Mouse (Mus musculus): ENCODE measurements around the gene Tbc1d2b. TPM values are rescaled to one million over a fixed set of nuclear protein-coding genes. Genes with fewer than 3 reads are reported as not detected.

The Tbc1d2b gene
- polyA plus RNA-seq, 1 experiment from 2014 or later, result 6.5 TPM

DNA sequence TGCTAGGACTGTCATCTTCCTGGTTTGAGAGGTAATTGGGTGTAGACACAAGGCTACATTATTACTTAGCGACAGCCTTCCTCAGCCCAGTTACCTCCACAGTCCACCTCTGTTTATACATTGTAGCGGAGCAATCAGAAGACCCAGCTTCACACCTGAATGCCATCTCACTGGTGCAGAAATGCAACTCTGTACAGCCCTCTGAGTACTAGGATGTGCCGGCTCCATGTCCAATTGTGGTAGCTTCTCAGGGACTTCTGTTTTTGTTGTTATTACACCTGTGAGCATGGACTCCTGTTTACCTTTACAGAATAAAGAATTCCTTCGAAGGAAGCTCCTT is 7.3 kb downstream of the Tbc1d2b start:
- Histone ChIP-seq H3K9me3 (replicated peaks) (no peaks in the 10 kb centered on the region), H3K9ac (0 out of 2 replicates have a peak overlapping the region, but pooled peaks have one; percentile 18), H3K27ac (peak overlapping the region; percentile 84), H3K4me1 (replicated peaks) (peaks cover 99% of the 10 kb centered on the region), H3K36me3 (peaks cover 54% of the 10 kb centered on the region), H3K4me3 (replicated peaks) (no peak overlapping the region), H3K4me2 (no peak overlapping the region), H3K27me3 (no peaks in the 10 kb centered on the region)
- DNase-seq, result no peak
- ATAC-seq (ENCODE audit: low read depth), result no peak
- WGBS (ENCODE audit: insufficient replicate concordance), result 87% methylated on average over 4 of the region's 4 CpGs

DNA sequence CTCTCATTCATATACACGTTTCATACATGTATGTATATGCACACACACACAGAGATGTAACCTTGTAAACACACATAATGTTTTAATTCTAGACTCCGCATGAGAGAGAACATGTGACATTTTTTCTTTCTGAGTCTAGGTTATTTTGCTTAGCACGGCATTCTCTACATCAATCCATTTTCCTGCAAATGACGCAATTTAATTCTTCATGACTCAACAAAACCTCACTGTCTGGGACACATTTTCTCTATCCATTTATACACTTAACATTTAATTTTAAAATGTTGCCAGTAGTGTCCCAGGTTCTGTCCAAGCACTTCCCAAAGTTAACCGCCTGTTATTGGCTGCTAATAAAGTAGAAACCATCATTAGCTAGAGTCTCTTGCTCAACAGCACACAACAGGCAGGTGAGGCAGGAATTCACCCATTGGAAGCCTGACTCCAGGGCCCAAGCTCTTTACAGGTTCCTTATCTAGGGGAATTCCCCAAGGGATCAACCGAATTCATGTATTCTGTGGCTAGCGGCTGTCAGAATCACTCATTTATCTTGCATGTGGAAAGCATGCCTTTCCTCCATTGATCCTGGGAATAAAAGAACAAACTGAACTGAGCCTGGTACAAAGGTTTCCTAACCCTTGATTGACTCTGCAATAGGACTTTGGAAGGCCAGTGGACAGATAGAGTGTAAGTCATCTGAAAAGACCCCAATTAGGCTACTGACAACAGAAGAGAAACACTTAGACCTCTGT is 7.8 kb downstream of the Tbc1d2b start:
- H3K36me3 ChIP-seq, result peaks cover 52% of the 10 kb centered on the region
- H3K9ac ChIP-seq, result 0 out of 2 replicates have a peak overlapping the region, but pooled peaks have one; percentile 18
- ATAC-seq (ENCODE audit: low read depth) (no peak), DNase-seq (no peak)
- H3K4me3 ChIP-seq (replicated peaks), result no peak overlapping the region
- H3K4me2 ChIP-seq, result peak overlapping the region; percentile 66
- H3K4me1 ChIP-seq (replicated peaks), result peaks cover 99% of the 10 kb centered on the region
- no peaks in the 10 kb centered on the region for H3K9me3 ChIP-seq (replicated peaks)
- H3K27me3 ChIP-seq, result no peaks in the 10 kb centered on the region
- peak overlapping the region; percentile 84 for H3K27ac ChIP-seq
- WGBS (ENCODE audit: insufficient replicate concordance), result 68% methylated on average over 7 of the region's 7 CpGs

DNA sequence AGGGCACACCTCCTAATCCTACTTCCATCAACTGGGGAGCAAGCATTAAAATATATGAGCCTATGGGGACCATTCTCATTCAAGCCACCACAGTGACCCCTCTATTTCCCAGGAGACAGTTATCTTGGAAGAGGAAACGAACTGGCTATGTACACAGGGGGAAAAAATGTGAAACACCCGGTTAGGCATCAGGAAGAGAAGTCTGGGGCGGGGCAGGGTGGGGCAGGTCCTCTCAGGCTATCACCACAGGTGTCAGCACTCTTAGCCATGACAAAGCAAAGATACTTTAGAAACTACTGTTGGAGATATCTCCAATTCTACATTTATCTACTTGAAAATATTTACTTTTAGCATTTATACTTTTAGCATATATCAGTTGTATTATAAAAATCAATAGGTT is 8.5 kb downstream of the Tbc1d2b start:
- H3K9ac ChIP-seq, result peak overlapping the region; percentile 61
- DNase-seq (no peak), ATAC-seq (ENCODE audit: low read depth) (peak; percentile 78)
- peaks cover 45% of the 10 kb centered on the region for H3K36me3 ChIP-seq
- peak overlapping the region; percentile 66 for H3K4me2 ChIP-seq
- peak overlapping the region; percentile 33 for H3K4me3 ChIP-seq (replicated peaks)
- H3K27ac ChIP-seq, result peak overlapping the region; percentile 90
- WGBS (ENCODE audit: insufficient replicate concordance), result 15% methylated on average over 3 of the region's 3 CpGs
- no peaks in the 10 kb centered on the region for H3K9me3 ChIP-seq (replicated peaks)
- no peaks in the 10 kb centered on the region for H3K27me3 ChIP-seq
- peaks cover 99% of the 10 kb centered on the region for H3K4me1 ChIP-seq (replicated peaks)

DNA sequence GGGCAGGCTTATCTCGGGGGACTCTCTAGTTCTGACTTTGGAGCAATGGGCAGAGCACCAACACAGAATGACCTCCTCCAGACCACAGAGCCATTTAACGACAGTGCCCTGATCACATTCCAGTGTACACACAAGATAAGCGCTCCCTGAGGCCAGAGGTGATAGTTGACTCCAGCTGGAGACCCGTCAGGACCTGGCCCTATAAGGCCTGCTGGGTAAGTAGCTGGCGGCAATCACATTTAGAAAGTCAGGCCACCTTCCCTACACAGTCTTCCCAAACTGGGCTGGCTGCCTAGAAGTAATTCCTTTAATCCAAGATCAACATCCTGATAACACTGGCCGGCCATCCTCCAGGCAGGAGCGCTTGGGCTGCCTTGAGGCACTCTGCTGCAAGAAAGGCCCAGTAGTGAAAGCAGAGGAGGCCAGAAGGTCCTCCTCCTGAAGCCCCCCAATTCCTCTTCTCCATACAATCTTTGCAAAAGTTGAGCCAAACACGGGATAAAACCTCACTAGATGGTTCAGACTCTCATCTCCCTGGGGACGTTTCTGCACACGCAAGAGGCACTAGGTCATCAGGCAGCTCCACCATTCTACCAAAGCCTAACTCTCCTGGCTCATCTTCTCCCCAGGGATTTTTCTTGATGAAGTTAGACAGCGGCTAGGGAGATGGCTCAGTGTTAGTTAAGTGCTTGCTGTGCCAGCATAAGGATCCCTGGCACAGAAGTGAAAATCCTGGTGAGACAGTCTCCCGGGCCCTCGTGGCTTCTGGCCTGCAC is 9.8 kb downstream of the Tbc1d2b start:
- Histone ChIP-seq H3K36me3 (peaks cover 41% of the 10 kb centered on the region), H3K27ac (peak overlapping the region; percentile 90), H3K4me2 (peak overlapping the region; percentile 66), H3K9ac (peak overlapping the region; percentile 70), H3K27me3 (no peaks in the 10 kb centered on the region), H3K4me1 (replicated peaks) (peaks cover 99% of the 10 kb centered on the region), H3K4me3 (replicated peaks) (no peak overlapping the region), H3K9me3 (replicated peaks) (no peaks in the 10 kb centered on the region)
- WGBS (ENCODE audit: insufficient replicate concordance), result 48% methylated on average over 13 of the region's 13 CpGs
- ATAC-seq (ENCODE audit: low read depth) (peak; percentile 83), DNase-seq (peak; percentile 53)

DNA sequence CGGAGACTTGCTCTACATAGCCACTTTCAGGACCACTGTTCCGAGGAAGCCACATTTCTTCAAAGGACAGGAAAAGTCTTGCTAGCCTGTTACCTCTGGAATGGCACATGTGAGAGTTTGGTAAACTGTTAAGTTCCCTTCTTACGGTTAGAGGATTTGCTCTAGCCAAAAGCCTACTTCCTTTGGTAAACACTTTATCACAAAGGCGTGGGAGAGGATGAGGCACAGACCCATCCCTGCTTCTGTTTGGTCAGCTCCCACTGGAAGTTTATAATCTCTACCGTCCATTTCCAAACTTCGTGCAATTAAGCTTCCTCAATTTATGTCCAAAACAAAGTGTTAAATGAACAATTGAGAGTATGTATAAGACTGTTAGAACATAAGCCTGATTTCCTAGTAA is 10.5 kb downstream of the Tbc1d2b start:
- Histone ChIP-seq H3K27ac (peak overlapping the region; percentile 90), H3K27me3 (no peaks in the 10 kb centered on the region), H3K4me3 (replicated peaks) (no peak overlapping the region), H3K9ac (peak overlapping the region; percentile 70), H3K4me2 (peak overlapping the region; percentile 66), H3K36me3 (peaks cover 35% of the 10 kb centered on the region), H3K4me1 (replicated peaks) (peaks cover 95% of the 10 kb centered on the region), H3K9me3 (replicated peaks) (no peaks in the 10 kb centered on the region)
- no peak for ATAC-seq (ENCODE audit: low read depth)
- DNase-seq, result no peak
- 45% methylated on average over 6 of the region's 6 CpGs for WGBS (ENCODE audit: insufficient replicate concordance)

DNA sequence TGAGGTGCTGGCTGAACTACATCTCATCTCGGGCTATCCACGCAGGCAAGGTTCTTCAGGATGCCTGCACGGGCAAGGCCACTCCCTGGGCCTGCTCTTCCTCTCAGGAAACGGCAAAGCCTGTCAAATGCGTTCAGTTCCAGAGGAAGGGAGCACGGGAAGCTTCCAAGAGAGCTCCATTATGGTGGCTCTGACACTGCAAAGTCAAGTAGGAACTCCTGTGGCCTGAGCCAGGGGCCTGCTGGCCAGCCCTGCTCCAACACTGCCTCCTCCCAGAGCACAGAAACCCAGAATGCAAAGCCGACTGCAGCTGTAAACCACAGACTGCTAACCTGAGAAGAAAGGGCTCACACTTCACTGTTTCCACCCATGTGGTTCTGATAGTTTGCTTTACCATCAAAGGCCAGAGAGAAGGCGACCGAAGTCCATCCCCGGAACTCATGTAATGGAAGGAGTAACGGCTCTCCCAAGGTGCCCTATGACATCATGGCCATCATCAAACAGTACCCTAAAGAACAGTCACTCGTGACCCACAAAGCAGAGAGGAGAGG is 11.1 kb downstream of the Tbc1d2b start:
- no peak for ATAC-seq (ENCODE audit: low read depth)
- Histone ChIP-seq H3K27me3 (no peaks in the 10 kb centered on the region), H3K4me2 (no peak overlapping the region), H3K4me3 (replicated peaks) (no peak overlapping the region), H3K36me3 (peaks cover 29% of the 10 kb centered on the region), H3K9ac (peak overlapping the region; percentile 70), H3K9me3 (replicated peaks) (no peaks in the 10 kb centered on the region), H3K27ac (peak overlapping the region; percentile 90), H3K4me1 (replicated peaks) (peaks cover 92% of the 10 kb centered on the region)
- DNase-seq, result no peak
- 67% methylated on average over 12 of the region's 12 CpGs for WGBS (ENCODE audit: insufficient replicate concordance)

DNA sequence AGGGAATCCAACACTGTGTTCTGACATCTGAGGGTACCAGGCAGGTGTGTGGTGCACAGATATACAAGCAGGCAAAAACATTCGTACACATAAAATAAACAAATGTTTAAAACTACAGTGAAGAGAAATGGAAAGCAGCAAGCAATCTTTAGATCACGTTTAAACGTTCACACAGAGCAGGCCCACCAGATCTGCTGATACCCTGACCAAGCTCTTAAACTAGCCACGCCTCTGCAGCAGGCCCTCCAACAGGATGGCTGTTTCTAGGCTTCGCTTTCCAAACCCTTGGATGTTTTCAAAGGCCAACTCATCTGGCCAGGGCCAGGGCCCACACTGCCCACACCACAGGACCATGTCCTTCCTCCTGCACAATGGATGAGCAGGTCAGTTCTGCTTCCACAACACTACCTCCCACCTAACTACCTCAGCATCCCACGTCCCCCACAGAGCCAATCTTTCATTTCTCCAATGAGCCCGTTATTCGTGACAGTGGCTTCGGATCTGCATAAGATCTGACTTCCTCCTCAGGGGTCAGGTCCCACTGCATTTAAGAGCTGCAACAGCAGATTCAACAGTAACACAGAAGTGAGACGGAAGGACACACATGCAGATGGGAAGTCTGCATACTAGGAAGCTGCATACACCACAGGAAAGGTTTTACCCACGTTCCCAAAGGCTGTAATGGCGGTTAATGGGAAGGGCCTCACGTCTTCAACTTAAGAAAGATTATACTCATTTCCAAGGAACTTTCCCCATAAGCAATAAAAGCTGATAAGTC is 12.7 kb downstream of the Tbc1d2b start:
- WGBS (ENCODE audit: insufficient replicate concordance), result 48% methylated on average over 13 of the region's 13 CpGs
- Histone ChIP-seq H3K4me2 (peak overlapping the region; percentile 32), H3K9ac (peak overlapping the region; percentile 58), H3K4me1 (replicated peaks) (peaks cover 85% of the 10 kb centered on the region), H3K27me3 (no peaks in the 10 kb centered on the region), H3K36me3 (peaks cover 28% of the 10 kb centered on the region), H3K27ac (peak overlapping the region; percentile 90), H3K9me3 (replicated peaks) (no peaks in the 10 kb centered on the region), H3K4me3 (replicated peaks) (no peak overlapping the region)
- DNase-seq, result no peak
- ATAC-seq (ENCODE audit: low read depth), result peak; percentile 19; the same call in 1 of the 2 replicates

DNA sequence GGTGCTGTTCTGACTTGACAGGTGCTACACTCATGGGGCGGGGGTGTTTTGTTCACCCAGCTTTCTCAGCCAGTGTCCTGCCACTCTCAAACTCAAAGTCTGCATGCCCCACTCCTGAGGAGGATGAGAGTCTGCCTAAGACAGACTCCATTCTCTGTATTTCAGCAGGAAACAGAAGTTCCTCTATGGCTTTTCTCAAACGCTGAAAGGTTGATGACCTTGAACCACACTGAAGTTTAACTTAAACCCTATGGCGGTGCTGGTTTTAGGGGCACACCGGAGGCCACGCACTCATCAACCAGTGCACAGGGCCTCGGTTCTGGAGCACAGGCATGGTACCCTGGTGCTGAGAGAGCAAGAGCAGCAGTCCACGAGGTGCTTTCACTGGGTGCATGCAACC is 13.4 kb downstream of the Tbc1d2b start:
- ATAC-seq (ENCODE audit: low read depth), result no peak
- peaks cover 86% of the 10 kb centered on the region for H3K4me1 ChIP-seq (replicated peaks)
- 49% methylated on average over 7 of the region's 7 CpGs for WGBS (ENCODE audit: insufficient replicate concordance)
- H3K4me2 ChIP-seq, result peak overlapping the region; percentile 32; the same call in 1 of the 2 replicates
- H3K27me3 ChIP-seq, result no peaks in the 10 kb centered on the region
- peak overlapping the region; percentile 58 for H3K9ac ChIP-seq
- H3K9me3 ChIP-seq (replicated peaks), result no peaks in the 10 kb centered on the region
- DNase-seq, result no peak
- H3K36me3 ChIP-seq, result peaks cover 29% of the 10 kb centered on the region
- H3K4me3 ChIP-seq (replicated peaks), result no peak overlapping the region
- peak overlapping the region; percentile 90 for H3K27ac ChIP-seq

DNA sequence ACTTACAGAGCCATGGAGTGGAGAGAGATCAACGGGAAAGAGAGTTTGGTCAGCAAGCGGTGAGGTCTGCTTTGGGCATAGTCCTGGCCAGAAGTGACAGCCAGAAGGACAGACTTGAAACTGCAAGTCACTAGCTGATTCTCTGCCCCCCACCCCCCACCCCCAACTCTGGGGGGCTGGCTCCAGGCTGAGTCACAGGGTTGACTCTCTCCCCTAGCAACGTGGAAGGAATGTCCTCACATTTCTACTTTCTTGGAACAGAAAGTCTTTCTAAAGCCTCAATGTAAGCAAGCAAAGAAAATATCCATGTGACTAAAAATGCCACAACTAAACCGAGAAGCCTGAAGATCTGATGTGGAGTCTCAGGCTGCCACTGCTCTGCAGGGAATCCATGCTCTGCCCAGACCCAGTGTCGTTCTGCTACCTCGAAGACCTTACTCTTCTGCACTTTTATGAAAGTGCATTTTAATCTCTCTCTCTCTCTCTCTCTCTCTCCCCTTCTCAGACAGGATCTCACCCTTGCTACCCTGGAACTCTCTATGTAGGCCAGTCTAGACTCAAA is 14.7 kb downstream of the Tbc1d2b start:
- H3K9ac ChIP-seq, result peak overlapping the region; percentile 37
- no peaks in the 10 kb centered on the region for H3K9me3 ChIP-seq (replicated peaks)
- no peak overlapping the region for H3K4me2 ChIP-seq
- no peak overlapping the region for H3K4me3 ChIP-seq (replicated peaks)
- WGBS (ENCODE audit: insufficient replicate concordance), result 33% methylated on average over 6 of the region's 6 CpGs
- ATAC-seq (ENCODE audit: low read depth) (no peak), DNase-seq (no peak)
- peaks cover 33% of the 10 kb centered on the region for H3K36me3 ChIP-seq
- H3K4me1 ChIP-seq (replicated peaks), result peaks cover 86% of the 10 kb centered on the region
- peak overlapping the region; percentile 90 for H3K27ac ChIP-seq
- no peaks in the 10 kb centered on the region for H3K27me3 ChIP-seq

DNA sequence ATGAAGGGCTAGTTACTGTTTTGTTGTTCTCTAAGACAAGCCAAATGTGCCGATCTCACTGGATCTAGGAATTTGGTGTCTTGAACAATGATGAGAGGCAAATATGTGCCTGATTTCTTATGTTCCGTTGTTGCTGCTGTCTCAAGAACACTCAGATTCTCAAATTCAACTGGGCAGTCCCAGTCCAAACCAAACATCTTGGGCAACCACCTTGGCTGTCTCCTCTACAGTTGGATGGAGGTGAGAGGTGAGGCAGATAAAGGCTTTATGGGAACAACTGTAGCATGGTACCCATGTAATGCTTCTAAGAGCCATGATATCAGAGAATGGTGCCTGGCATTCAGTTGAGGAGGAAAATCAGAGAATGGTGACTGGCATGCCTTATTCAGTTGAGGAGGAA is 17.4 kb downstream of the Tbc1d2b start:
- DNase-seq (no peak), ATAC-seq (ENCODE audit: low read depth) (no peak)
- Histone ChIP-seq H3K4me2 (no peak overlapping the region), H3K4me3 (replicated peaks) (no peak overlapping the region), H3K27ac (peak overlapping the region; percentile 99), H3K36me3 (peaks cover 37% of the 10 kb centered on the region), H3K9me3 (replicated peaks) (no peaks in the 10 kb centered on the region), H3K4me1 (replicated peaks) (peaks cover 85% of the 10 kb centered on the region), H3K9ac (0 out of 2 replicates have a peak overlapping the region, but pooled peaks have one; percentile 71), H3K27me3 (no peaks in the 10 kb centered on the region)
- 88% methylated on average over 2 of the region's 2 CpGs for WGBS (ENCODE audit: insufficient replicate concordance)

Measured in liver, embryonic 13.5 days (tissue).